Mouse (Mus musculus) olfactory bulb, adult 2 months (tissue): ENCODE results near the gene Slc9b2. TPM values are rescaled to one million over a fixed set of nuclear protein-coding genes. Genes with fewer than 3 reads are reported as not detected.

Source experiments
- H3K27ac ChIP-seq: fragments of 200-500 bp; 2 replicates; pipeline ENCODE4 v1.5.1; 2012; ENCODE audit warnings: low read depth, low read length; ENCODE audit not compliant: insufficient read depth
- H3K4me1 ChIP-seq: fragments of 200-500 bp; 2 replicates; pipeline ENCODE4 v1.6.1; 2012; ENCODE audit warnings: low read length; ENCODE audit not compliant: control insufficient read depth, insufficient read depth
- H3K4me3 ChIP-seq: fragments of 200-500 bp; 2 replicates; pipeline ENCODE4 v1.5.1; 2012; ENCODE audit warnings: mild to moderate bottlenecking, low read depth, low read length, moderate library complexity; ENCODE audit not compliant: insufficient read depth
- CTCF ChIP-seq: fragments of 200-500 bp; IDR thresholded peaks from 2 replicates; pipeline ENCODE4 v1.5.1; 2012; ENCODE audit warnings: low read depth, mild to moderate bottlenecking, low read length, moderate library complexity; ENCODE audit not compliant: insufficient read depth
- POLR2A ChIP-seq: fragments of 200-500 bp; IDR thresholded peaks from 2 replicates; pipeline ENCODE4 v1.6.1; 2012; ENCODE audit warnings: mild to moderate bottlenecking, low read depth, low read length, moderate library complexity; ENCODE audit not compliant: insufficient read depth
- WGBS: fragments of 180-500 bp; shearing (Covaris S2); methylation state at CpG from one replicate; pipeline ENCODE4 v1.1.7; 2018; 5-methylcytosine and 5-hydroxymethylcytosine counted together
- polyA plus RNA-seq: library from polyadenylated mRNA; stranded (reverse); fragments of >200 nt; gene quantifications from 2 replicates; pipeline ENCODE4 v1.2.4, GENCODE M21; 2012; ENCODE audit warnings: low replicate concordance; ENCODE audit not compliant: missing spikeins, insufficient read depth, insufficient read length

Slc9b2 gene
- polyA plus RNA-seq, 1 experiment, result not detected

GRCm38 (mm10) chr3:135281701-135282100 is 25.8 kb upstream of the Slc9b2 start:
- TF ChIP-seq POLR2A (no peak), CTCF (no peak)
- WGBS, result 82% methylated on average over 8 of the region's 8 CpGs
- H3K4me1 ChIP-seq, result no peaks in the 10 kb centered on the region

GRCm38 (mm10) chr3:135285256-135285655 is 22.2 kb upstream of the Slc9b2 start:
- TF ChIP-seq POLR2A, result no peak
- TF ChIP-seq CTCF, result no peak
- H3K27ac ChIP-seq, result no peak overlapping the region
- WGBS, result 87% methylated on average over 11 of the region's 11 CpGs
- no peaks in the 10 kb centered on the region for H3K4me1 ChIP-seq
- H3K4me3 ChIP-seq, result no peak overlapping the region

More at GRCm38 (mm10) chr3:135281701-135282100, 25.8 kb upstream of the Slc9b2 start:
- H3K4me3 ChIP-seq, result no peak overlapping the region
- no peak overlapping the region for H3K27ac ChIP-seq

DNA sequence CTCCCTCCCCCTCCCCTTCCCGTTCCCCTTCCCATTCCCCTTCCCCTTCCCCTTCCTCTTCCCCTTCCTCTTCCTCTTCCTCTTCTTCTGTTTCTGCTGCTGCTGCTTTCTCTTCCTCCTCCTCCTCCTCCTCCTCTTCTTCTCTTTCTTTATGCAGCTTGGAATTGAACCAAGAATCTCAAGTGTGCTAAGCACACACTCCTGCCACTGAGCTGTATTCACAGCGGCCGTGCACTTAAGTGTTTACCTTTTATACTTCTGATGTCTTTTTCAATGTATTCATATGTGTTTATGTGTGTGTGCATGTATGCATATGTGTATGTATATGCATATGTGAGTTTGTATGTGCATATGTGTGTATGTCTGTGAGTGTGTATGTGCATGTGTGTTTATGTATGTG is 21.7 kb upstream of the Slc9b2 start:
- no peak overlapping the region for H3K27ac ChIP-seq
- H3K4me3 ChIP-seq, result no peak overlapping the region
- TF ChIP-seq POLR2A, result no peak
- TF ChIP-seq CTCF, result no peak
- 64% methylated on average over 3 of the region's 3 CpGs for WGBS
- H3K4me1 ChIP-seq, result no peaks in the 10 kb centered on the region

GRCm38 (mm10) chr3:135288138-135288750 is 19.3 kb upstream of the Slc9b2 start:
- Histone ChIP-seq H3K4me1 (no peaks in the 10 kb centered on the region), H3K27ac (no peak overlapping the region), H3K4me3 (no peak overlapping the region)
- TF ChIP-seq POLR2A (no peak), CTCF (no peak)
- 91% methylated on average over 8 of the region's 8 CpGs for WGBS

- Histone ChIP-seq H3K4me3 (no peak overlapping the region), H3K27ac (no peak overlapping the region), H3K4me1 (peaks cover 2% of the 10 kb centered on the region; the same call in 1 of the 2 replicates)
- TF ChIP-seq CTCF, result no peak
- no peak for TF ChIP-seq POLR2A
- WGBS, result 93% methylated on average over 1 of the region's 1 CpGs
Measured at GRCm38 (mm10) chr3:135289148-135289547, 18.4 kb upstream of the Slc9b2 start.

GRCm38 (mm10) chr3:135290249-135290894 is 17.1 kb upstream of the Slc9b2 start:
- Histone ChIP-seq H3K4me1 (peaks cover 2% of the 10 kb centered on the region; the same call in 1 of the 2 replicates), H3K27ac (no peak overlapping the region), H3K4me3 (no peak overlapping the region)
- 97% methylated on average over 7 of the region's 7 CpGs for WGBS
- no peak for TF ChIP-seq POLR2A
- TF ChIP-seq CTCF, result no peak

DNA sequence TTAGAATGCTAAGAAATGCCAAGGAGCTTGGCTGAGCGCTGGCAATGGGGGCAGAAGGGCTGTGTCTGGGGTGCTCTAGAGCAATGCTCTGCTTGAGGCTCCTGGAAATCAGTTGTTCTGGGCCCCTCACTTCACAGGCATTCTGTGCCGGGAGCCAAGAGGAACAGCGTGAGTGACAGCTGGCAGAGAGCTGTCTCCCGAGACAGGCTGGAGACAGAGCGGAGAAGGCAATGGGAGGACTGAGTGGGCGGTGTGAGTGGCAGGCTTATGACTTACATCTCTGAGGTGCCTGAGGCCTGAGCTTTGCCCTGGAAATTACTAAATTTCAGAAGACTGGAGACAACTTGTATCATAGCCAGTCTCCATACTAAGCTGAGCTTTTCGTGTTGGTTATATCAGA is 13.8 kb upstream of the Slc9b2 start:
- Histone ChIP-seq H3K4me1 (peaks cover 2% of the 10 kb centered on the region; the same call in 1 of the 2 replicates), H3K4me3 (no peak overlapping the region), H3K27ac (no peak overlapping the region)
- TF ChIP-seq POLR2A, result no peak
- TF ChIP-seq CTCF, result no peak
- WGBS, result 79% methylated on average over 7 of the region's 7 CpGs

DNA sequence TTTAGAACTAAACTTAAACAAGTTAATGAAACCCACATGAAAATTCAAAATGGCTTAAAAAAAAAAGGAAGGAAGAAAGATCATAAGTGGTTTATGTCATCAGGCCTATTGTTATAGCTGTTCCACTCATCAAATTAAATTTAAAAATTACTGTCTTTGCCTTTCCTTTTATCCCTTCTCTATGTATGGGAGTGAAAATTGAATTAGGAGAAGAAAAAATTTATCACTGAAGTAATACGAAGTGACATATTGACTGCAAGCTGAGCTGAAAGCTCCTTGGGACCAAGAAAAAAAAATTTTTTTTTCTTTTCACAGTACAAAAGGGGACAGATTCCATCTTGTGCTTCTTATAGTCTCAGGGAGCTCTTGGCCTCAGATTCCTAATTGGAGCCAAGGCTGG is 11.9 kb upstream of the Slc9b2 start:
- 94% methylated on average over 1 of the region's 1 CpGs for WGBS
- peaks cover 2% of the 10 kb centered on the region; the same call in 1 of the 2 replicates for H3K4me1 ChIP-seq
- no peak for TF ChIP-seq POLR2A
- TF ChIP-seq CTCF, result no peak
- no peak overlapping the region for H3K4me3 ChIP-seq
- H3K27ac ChIP-seq, result no peak overlapping the region

DNA sequence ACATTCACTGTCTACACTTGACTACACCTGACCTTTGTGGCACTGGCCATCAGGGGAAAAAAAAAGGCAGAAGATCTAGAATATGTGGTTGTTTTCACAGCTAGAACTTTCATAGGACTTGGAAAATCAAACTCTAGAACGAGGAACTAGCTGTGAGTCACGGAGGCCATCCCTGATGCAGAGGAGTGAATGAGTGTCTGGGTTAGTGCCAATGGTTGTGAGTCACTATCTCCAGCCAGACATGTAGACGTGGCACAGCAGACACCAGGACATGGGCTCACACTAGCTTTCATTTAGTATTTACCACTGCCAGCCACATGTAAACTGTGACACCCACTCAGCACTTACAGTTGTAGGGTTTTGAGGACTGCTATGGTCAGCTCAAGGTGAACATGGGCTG is 8.9 kb upstream of the Slc9b2 start:
- H3K27ac ChIP-seq, result no peak overlapping the region
- TF ChIP-seq POLR2A (no peak), CTCF (no peak)
- WGBS, result 43% methylated on average over 3 of the region's 3 CpGs

DNA sequence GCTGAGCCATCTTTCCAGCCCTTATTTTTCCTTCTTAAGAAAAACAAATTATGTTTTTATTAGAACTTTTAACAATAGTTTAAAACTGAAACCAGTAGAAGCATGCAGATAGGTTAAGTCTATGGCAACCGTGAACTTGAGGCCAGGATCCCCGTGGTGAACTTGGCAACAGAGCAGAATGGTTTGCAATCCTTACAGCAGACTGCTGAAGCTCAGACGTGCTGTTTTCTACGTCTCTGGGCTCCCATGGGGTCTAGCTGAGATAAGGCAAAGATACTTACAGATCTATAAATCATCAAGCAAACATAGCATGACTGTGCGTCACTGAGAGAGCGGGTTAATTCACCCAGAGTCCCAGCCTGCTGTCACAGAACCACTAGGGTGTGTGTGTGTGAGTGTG is 7.4 kb upstream of the Slc9b2 start:
- H3K27ac ChIP-seq, result no peak overlapping the region
- WGBS, result 72% methylated on average over 6 of the region's 6 CpGs
- TF ChIP-seq POLR2A (no peak), CTCF (no peak)
- no peaks in the 10 kb centered on the region for H3K4me1 ChIP-seq
- H3K4me3 ChIP-seq, result no peak overlapping the region

More for the DNA sequence above, 8.9 kb upstream of the Slc9b2 start:
- H3K4me1 ChIP-seq, result peaks cover 2% of the 10 kb centered on the region; the same call in 1 of the 2 replicates
- H3K4me3 ChIP-seq, result no peak overlapping the region
